Mouse (Mus musculus): Measurements from ENCODE around the gene Zfp981. TPM values are rescaled to one million over a fixed set of nuclear protein-coding genes. Genes with fewer than 3 reads are reported as not detected.
"Not testable (repeated sequence)": the region's sequence is repeated elsewhere in the genome, so short reads cannot be mapped to it uniquely, and the experiment has no call there.

The Zfp981 gene
- total RNA-seq, 2 experiments from 2014 or later: 0.14 to 0.43 TPM

DNA sequence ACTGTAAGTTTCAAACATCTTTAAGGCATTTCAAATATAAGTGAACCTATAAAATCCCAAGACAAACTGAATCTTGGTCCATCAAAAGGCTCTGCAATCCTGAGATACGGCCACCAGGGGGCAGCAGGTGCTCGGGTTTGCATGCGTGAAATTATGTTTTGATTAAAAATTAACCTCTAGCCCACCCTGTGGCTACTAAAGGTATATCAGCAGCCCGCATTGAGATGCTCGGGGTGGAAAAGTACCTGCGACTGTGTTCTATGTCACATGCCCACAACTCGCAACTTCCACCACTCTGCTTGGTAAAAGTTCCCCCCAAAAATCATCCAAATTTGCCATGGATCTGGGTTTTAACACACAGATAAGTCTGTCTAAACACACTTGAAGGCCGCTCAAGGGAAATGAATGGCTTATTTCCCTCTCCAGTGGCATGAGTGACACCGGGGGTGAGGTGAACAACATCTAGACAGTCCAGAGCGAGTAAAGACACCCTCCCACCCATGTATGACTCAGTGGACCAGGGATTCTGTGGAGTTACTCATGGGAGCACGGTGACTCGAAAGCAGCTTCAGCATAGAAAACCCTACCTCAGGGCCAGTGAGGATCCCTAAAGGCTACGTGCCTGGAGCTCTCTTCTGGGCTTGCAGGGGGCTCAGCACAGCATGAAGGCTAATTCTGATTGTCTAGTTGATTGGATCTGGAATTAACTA lies 18.1 kb upstream of the Zfp981 start:
- DNase-seq (ENCODE audit: low spot score in 2 of 2); intact Hi-C loops (cut with DNase I): not testable (repeated sequence)

DNA sequence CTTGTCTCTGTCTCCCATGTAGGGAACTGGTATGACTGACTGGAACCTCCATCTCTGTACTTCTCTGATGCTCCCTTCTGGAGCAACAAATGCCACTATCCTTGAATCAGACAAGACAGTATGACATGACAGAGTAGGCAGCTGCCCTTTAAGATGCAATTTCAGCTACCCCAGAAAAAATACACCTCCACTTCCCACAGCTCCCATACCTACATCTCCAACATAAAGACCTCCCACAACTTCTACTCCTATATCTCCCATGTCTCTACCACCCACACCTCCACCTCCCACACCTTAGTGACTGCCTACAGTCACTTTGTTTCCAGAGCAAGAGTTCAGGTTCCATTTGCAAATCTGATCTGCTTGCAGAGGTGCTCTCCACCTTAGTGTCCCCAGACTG lies 17.2 kb upstream of the Zfp981 start:
- DNase-seq (ENCODE audit: low spot score in 2 of 2); intact Hi-C loops (cut with DNase I): not testable (repeated sequence)

DNA sequence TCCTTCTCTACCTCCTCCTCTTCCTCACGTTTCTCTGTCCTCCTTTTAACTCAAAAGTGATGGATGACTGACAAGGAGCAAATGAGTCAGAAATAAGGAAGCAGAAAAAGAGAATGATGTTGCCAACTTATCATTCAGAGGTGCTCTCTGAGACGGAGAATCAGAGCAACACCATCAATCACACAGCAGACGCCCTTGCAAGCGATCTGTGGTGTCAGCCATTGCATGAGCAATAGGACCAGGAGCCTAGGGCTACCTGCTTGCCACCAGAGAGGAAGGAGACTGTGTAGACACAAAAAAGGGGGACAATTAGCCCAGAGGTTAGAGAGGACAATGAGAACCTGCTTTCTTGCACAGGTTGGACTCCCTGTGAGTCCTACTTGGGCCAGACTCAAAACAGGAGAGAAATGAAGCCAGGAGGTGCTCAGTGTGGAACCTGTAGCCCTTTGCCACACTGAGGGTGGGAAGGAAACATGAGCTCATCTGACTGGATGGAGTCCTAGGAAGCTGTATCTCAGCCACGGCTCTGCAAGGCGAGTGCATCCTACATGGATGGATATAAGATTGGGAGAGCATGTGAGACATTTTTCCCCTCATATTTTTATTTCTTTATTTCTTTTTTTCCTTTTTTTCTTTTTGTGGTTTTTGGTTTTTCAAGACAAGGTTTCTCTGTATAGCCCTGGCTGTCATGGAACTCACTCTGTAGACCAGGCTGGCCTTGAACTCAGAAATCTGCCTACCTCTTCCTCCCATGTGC lies 16.5 kb upstream of the Zfp981 start:
- intact Hi-C loops (cut with DNase I); DNase-seq (ENCODE audit: low spot score in 2 of 2): not testable (repeated sequence)

DNA sequence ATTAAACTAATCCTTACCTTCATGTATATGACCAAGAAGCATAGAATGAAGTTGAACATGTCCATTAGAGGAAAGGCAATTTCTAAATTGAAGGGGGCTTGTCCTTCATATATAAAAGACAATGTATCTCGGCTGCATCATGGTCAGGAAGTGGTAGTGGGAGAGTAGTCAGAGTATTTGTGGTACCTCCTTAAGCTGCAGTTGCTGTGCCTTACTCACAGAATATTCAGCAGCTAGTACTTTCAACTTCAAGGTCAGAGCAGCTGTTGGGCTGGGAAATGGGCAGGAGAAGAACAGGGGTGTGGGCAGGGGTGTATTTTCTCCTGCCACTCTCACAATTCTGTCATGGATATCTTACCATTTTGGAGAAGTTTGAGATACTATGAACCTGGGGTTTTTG lies 15.1 kb upstream of the Zfp981 start:
- intact Hi-C loops (cut with DNase I); DNase-seq (ENCODE audit: low spot score in 2 of 2): not testable (repeated sequence)

DNA sequence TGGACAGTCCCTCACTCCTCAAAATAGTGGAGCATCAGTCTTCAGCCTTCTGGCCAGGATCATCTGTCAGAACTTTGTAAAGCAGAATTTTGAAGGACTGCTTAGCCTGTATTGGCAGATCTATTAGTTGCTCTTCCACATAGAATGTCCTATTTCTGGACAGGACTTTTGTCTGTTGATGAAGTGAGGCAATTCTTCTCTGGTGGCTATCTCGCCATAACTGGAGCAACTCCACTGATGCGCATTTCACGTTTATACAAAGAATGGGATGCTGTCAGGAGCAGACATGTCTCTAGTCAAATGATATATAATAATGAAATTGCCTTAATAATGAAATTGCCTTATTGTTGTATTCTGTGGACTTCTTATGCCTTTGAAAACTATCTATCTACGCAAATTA lies 12.6 kb upstream of the Zfp981 start:
- intact Hi-C loops (cut with DNase I); DNase-seq (ENCODE audit: low spot score in 2 of 2): not testable (repeated sequence)

DNA sequence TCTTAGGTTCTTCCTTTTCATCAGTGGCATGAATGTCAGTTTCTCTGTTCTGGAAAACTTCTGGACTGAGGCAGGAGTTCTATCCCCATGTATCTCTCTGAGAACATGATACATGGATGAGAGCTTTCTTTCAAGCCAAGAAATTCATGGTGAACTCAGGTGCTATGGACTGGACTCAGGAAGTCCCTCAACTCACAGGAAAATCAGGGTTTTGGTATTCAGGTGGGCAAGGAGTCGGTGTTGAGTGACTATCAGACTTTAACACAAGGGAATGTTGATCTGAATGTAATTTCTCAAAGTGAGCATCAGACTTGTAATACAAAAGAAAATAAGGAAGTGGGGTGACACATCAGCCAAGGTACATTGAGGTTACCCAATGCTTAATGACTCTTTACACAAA lies 9.8 kb upstream of the Zfp981 start:
- DNase-seq (ENCODE audit: low spot score in 2 of 2): not testable (repeated sequence)
- intact Hi-C loops (cut with DNase I): loop anchor here (5.0 kb wide), 1 partner anchor 745 kb away; no protein-coding TSS in a partner anchor

DNA sequence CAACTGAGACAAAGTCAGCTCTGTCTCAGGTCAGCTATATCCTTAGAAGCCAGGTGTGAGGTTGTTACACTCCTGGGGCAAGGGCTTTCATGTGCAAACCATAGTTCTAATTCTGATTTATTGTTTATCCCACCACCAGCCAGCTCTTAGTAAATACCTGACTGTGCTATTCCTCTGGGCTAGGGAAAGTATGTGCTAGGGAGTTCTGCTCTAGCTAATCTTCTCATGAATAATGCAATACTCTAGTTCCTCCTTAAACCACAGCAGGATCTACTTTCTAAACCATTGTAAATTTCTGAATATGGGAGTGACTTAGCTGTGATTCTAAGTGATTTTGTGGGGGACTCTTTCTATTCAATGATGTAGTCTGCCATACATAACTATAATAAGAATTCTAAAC lies 9.4 kb upstream of the Zfp981 start:
- intact Hi-C loops (cut with DNase I): loop anchor here (5.0 kb wide), 1 partner anchor 745 kb away; no protein-coding TSS in a partner anchor
- DNase-seq (ENCODE audit: low spot score in 2 of 2): no peak

DNA sequence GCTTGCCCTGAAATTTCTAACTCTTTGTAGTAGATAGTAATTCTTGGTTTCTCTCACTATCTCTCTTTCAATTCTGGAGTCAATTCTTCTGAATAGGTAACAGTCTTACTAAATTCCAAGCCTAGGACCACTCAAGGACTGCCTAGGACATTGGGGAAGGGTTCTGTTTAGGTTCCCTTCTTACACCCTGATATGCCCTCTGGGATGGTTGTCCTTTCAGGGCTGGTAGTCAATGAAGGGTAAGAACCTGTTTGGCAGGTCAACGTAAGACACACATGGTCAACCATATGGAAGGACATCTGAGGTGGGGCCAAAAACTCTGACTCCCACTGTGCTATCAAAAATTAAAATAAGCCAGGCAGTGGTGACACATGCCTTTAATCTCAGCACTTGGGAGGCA lies 9.0 kb upstream of the Zfp981 start:
- DNase-seq (ENCODE audit: low spot score in 2 of 2): no peak
- intact Hi-C loops (cut with DNase I): loop anchor here (5.0 kb wide), 1 partner anchor 744 kb away; no protein-coding TSS in a partner anchor

DNA sequence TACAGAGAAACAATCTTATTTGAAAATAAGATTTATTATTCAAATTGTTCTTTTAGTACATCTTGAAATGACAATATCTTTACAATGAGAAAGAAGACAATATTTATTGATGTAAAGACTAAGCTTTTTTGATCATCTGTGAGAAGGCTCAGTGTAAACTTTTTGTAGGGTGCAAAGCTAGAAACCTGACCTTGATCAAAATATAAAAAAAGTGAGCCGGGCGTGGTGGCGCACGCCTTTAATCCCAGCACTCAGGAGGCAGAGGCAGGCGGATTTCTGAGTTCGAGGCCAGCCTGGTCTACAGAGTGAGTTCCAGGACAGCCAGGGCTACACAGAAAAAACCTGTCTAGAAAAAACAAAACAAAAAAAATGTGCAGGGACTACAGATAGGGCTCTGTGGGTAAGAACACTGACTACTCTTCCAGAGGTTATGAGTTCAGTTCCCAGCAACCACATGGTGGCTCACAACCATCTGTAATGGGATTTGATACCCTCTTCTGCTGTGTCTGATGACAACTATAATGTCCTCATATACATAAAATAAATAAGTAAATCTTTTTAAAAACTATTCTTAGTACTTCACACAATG lies 8.4 kb upstream of the Zfp981 start:
- intact Hi-C loops (cut with DNase I): loop anchor here (5.0 kb wide), 1 partner anchor 744 kb away; no protein-coding TSS in a partner anchor
- DNase-seq (ENCODE audit: low spot score in 2 of 2): not testable (repeated sequence)

DNA sequence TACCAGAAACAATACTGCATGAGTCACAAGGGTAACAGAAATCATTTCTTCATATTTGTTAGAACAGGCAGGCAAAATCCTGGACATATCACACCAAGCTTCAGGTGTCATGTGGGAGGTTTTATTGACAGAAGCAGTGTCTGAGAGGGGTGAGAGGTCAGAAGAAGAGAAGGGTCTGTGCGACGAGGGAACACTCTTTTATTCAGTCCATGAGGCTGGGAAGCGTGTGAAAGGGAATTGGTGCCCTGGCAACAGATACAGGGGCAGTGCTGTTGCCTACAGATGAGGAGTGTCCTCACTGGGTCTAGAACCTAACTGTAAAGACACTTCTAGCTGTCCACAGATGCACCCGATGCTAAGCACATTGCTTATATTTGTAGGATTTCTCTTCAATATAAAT lies 6.8 kb upstream of the Zfp981 start:
- intact Hi-C loops (cut with DNase I): loop anchor here (5.0 kb wide), 1 partner anchor 742 kb away; no protein-coding TSS in a partner anchor
- no peak for DNase-seq (ENCODE audit: low spot score in 2 of 2)

DNA sequence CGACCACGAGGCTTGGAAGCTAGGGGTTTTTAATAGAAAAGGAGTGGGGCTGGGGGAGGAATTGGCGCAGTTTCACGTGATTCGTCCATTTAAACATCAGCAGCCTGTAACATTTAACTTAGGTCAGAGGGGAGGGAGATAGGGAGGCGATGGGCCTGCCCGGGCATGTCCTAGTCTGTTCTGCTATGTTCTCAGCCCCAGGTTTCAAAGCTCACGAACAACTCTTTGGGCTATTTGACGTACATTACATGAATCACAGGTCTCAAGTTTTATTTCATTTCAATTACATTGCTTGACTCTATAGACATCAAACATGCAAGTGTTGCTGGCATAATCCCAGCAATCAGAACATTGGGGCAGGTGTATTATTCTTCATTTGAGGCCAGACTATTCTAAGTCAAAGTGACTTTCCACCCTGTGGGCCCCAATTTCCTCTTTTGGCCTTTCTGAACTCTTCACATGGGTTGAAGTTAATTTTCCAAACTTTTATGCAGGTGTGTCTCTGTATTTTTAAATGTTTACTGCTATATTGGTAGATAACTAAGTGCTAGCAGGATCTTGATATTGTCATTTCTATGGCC lies 4.0 kb upstream of the Zfp981 start:
- DNase-seq (ENCODE audit: low spot score in 2 of 2); intact Hi-C loops (cut with DNase I): not testable (repeated sequence)

DNA sequence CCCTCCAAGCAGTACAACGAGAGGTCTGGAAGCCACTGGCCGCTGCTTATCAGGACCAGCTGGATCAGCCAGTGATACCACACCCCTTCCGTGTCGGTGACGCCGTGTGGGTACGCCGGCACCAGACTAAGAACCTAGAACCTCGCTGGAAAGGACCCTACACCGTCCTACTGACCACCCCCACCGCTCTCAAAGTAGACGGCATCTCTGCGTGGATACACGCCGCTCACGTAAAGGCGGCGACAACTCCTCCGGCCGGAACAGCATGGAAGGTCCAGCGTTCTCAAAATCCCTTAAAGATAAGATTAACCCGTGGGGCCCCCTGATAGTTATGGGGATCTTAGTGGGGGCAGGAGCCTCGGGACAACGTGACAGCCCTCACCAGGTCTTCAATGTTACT lies 7.2 kb downstream of the Zfp981 start:
- intact Hi-C loops (cut with DNase I); DNase-seq (ENCODE audit: low spot score in 2 of 2): not testable (repeated sequence)

DNA sequence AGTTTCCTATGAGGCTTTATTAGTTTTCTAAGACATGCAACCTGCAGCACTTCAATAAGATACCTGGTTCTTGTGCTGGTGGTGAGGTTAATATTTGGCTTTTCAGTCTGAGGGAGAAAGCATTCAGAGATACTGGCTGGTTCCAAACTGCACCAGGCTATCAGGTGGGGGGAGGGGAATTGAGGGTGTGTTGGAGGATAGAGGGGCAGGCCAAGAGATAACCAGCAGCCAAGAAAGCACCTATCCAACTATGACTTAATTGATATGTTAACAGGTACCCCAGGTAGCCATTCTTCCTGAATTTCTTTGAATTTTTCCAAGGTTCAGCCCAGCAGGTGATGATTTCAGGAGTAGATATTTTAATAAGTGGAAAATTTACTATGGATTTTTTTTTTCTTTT lies 10.0 kb downstream of the Zfp981 start:
- DNase-seq (ENCODE audit: low spot score in 2 of 2); intact Hi-C loops (cut with DNase I): not testable (repeated sequence)

DNA sequence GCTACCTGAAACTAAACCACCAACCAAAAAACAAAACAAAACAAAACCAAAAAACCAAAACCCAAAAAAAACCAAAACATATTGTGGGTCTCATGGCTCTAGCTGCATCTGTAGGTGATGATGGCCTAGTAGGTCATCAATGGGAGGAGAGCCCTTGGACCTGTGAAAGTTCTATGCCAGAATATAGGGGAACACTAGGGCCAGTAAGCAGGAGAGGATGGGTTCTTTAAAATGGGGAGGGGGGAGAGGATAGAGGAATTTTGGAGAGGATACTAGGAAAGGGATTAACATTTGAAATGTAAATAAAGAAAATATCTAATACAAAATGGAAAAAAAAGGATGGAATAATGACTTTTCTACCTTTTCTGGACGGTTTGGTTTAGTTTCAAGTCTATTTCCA lies 14.6 kb downstream of the Zfp981 start:
- no peak for DNase-seq (ENCODE audit: low spot score in 2 of 2)
- intact Hi-C loops (cut with DNase I): no loop called here

DNA sequence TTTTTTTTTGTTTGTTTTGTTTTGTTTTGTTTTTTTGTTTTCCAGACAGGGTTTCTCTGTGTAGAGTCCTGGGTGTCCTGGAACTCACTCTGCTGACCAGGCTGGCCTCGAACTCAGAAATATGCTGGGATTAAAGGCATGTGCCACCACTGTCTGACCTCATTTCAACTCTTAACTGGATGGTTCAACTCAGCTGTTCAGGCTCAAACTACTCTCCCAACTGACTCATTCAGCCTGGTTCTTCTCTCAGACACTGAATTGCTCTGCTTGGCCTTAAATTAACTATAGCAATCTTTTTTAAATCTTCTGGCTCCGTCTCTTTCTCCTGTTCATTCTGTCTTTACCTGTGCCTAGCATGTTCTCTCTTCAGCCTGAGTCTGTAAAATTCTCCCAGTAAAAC lies 15.3 kb downstream of the Zfp981 start:
- DNase-seq (ENCODE audit: low spot score in 2 of 2); intact Hi-C loops (cut with DNase I): not testable (repeated sequence)

DNA sequence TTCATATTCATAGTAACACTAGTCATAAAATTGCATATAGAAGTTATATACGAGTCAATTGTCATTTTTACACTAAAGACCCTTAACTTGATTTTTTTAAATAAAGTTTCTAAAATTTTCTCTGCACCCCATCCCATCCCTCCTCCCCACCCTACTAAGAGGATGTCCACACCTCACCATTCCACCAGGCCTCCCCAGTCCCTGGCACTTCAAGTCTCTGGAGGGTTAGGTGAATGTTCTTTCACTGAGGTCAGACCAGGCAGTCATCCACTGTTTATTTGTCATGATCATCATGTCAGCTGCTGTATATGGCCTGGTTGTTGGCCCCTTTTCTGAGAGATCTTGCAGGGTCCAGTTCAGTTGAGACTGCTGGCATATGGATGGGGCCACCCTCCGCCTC lies 18.9 kb downstream of the Zfp981 start:
- intact Hi-C loops (cut with DNase I): loop anchor here (10.0 kb wide), 1 partner anchor 1254 kb away; no protein-coding TSS in a partner anchor
- no peak for DNase-seq (ENCODE audit: low spot score in 2 of 2)

DNA sequence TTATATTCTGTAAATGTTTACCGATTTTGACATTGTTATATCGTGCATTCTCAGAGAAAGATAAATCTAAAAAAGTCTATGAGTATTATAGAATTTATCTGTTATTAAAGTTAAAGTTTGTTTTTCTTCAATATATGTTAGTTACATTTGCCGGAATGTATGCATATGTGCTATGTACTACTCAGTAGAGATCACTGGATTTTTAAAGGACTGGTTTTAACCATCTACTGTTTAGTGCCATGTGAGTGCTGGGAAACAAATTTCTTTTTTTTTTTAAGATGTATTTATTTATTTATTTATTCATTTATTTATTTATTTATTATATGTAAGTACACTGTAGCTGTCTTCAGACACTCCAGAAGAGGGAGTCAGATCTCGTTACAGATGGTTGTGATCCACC lies 32.7 kb downstream of the Zfp981 start:
- DNase-seq (ENCODE audit: low spot score in 2 of 2): no peak
- intact Hi-C loops (cut with DNase I): no loop called here

DNA sequence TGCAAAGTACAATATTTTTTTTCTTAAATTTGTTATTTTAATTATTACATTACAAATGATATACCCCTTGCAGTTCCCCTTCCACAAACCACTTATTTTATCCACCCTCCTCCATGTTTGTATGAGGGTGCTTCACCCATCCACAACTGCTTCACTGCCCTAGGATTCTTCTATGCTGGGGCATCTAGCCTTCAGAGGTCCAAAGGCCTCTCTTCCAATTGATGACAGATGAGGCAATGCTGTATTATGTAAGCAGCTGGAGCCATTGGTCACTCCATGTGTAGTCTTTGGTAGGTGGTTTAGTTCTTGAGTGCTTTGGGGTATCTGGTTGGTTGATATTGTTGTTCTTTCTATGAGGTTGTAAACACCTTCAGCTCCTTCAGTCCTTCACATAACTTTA lies 34.1 kb downstream of the Zfp981 start:
- intact Hi-C loops (cut with DNase I): no loop called here
- DNase-seq (ENCODE audit: low spot score in 2 of 2): no peak

DNA sequence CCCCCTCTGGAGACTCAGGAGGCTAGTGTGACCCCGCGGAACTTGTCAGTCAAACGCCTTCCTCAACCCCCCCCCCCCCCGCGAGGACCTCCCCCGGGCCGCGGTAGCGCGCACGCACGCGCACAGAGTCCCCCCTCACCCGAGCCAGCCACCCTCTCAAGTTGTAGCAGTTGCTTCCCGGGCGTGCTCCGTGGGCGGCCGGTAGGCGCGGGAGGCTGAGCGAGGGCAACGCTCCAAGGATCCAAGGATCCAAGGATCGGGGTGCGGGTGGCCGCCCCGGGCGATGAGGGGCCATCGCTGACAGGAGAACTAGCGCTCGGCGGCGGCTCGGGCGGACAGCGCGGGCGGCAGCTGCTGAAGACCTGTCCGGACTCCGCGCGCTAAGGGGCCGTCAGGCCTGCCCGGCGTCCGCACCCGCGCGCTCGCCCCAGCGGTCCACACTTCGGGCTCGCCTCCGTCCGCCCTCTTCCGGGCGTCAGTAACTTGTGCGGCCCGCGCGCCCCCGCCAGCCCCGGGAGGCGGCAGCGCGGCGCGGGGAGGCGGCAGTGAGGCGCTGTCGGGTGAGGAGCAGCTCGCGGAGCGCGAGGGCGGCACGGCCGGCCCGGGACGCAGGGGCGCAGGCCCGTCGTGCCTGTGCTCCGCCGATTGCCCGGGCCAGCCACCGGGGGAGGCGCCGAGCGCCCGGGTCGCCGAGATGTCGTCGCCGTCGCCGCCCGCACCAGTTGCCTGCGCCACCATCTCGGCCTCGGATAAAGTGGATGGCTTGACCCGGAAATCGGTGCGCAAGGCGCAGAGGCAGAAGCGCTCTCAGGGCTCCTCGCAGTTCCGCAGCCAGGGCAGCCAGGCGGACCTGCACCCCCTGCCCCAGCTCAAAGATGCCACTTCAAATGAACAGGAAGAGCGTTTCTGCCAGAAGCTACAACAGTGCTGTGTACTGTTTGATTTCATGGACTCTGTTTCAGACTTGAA lies 78.4 kb downstream of the Zfp981 start:
- intact Hi-C loops (cut with DNase I); DNase-seq (ENCODE audit: low spot score in 2 of 2): not testable (repeated sequence)

Measured in left cerebral cortex, postnatal 25 days (tissue).